Mouse (Mus musculus) liver, postnatal 0 days (tissue): ENCODE results near the gene Uhrf1. TPM values are rescaled to one million over a fixed set of nuclear protein-coding genes. Genes with fewer than 3 reads are reported as not detected.
A peak's percentile ranks its signal among the peaks of the same experiment; 100 is the strongest.

Experiments used
- ATAC-seq: fragments of 200-750 bp; cut with Nextera tagmentation; 2 replicates; pipeline ENCODE4 v1.8.0; 2017; ENCODE audit warnings: mild to moderate bottlenecking, moderate library complexity
- DNase-seq: peaks from one replicate; pipeline ENCODE4 v3.0.0-alpha.2; 2016
- H3K27ac ChIP-seq: fragments of 300-500 bp; sonication (generic); 2 replicates; pipeline ENCODE4 v1.5.1; 2014; ENCODE audit warnings: antibody characterized with exemption, moderate library complexity, mild to moderate bottlenecking, low read depth
- H3K27me3 ChIP-seq: fragments of 300-500 bp; sonication (generic); 2 replicates; pipeline ENCODE4 v1.6.1; 2014; ENCODE audit warnings: low read length, control low read depth, mixed read lengths; ENCODE audit not compliant: insufficient read depth
- H3K36me3 ChIP-seq: fragments of 300-500 bp; sonication (generic); replicated peaks from 2 replicates; pipeline ENCODE4 v1.6.1; 2014; ENCODE audit warnings: mild to moderate bottlenecking, control low read depth, low read length, moderate library complexity, mixed read lengths; ENCODE audit not compliant: insufficient read depth
- H3K4me1 ChIP-seq: fragments of 300-500 bp; sonication (generic); 2 replicates; pipeline ENCODE4 v1.6.1; 2014; ENCODE audit warnings: antibody characterized with exemption, mild to moderate bottlenecking, control low read depth; ENCODE audit not compliant: insufficient read depth
- H3K4me2 ChIP-seq: fragments of 300-500 bp; sonication (generic); 2 replicates; pipeline ENCODE4 v1.6.1; 2014; ENCODE audit warnings: low read depth, mild to moderate bottlenecking, low read length, moderate library complexity, mixed read lengths
- H3K4me3 ChIP-seq: fragments of 300-500 bp; sonication (generic); 2 replicates; pipeline ENCODE4 v1.5.1; 2014; ENCODE audit warnings: low read depth, low read length
- H3K9ac ChIP-seq: fragments of 300-500 bp; sonication (generic); replicated peaks from 2 replicates; pipeline ENCODE4 v1.6.1; 2014; ENCODE audit warnings: mild to moderate bottlenecking, moderate library complexity
- H3K9me3 ChIP-seq: fragments of 300-500 bp; sonication (generic); 2 replicates; pipeline ENCODE4 v1.6.1; 2016; ENCODE audit warnings: mild to moderate bottlenecking, control low read depth, low read length, mixed read lengths
- CTCF ChIP-seq: sonication (generic); IDR thresholded peaks from 2 replicates; pipeline ENCODE4 v1.5.1; 2016; ENCODE audit warnings: antibody characterized with exemption, low read depth
- EP300 ChIP-seq: IDR thresholded peaks from 2 replicates; pipeline ENCODE4 v1.6.1; 2016; ENCODE audit warnings: antibody characterized with exemption, low read depth, mild to moderate bottlenecking
- WGBS: fragments of 180-500 bp; shearing (Covaris S2); extraction: QIAGEN DNeasy Blood & Tissue Kit; methylation state at CpG from one replicate; pipeline ENCODE4 v1.1.7; 2014; ENCODE audit not compliant: insufficient replicate concordance; 5-methylcytosine and 5-hydroxymethylcytosine counted together
- polyA plus RNA-seq: library from polyadenylated mRNA; unstranded; fragments of >200 nt; fragmentation: Nextera tagmentation; extraction: Ambion mirVana; gene quantifications from 2 replicates; pipeline ENCODE4 v1.2.1, GENCODE M21; 2015

Uhrf1 gene
- polyA plus RNA-seq, 1 experiment from 2014 or later, result 43.5 TPM

DNA sequence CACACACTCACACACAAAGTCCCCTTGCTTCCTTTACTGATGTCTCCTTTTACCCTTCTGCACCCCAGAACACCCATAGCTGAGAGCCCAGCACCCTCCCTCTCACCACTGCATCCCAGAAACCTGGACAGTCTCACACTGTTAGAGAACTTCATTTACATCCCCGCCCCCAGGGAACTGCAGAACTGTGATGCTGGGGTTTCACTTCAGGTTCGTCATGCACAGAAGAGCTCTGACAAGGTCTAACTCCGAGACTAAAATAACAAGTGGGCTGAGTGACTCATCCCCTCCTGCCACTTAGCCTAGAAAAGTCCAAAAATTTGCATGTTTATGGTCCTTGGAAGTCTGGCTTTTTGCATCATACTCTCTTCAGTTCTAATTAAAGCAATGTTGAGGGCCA is 36.9 kb upstream of the Uhrf1 start:
- H3K4me2 ChIP-seq, result no peak overlapping the region
- peaks cover 24% of the 10 kb centered on the region for H3K36me3 ChIP-seq
- no peak overlapping the region for H3K9ac ChIP-seq
- no peak overlapping the region for H3K27ac ChIP-seq
- H3K27me3 ChIP-seq, result no peaks in the 10 kb centered on the region
- WGBS, result 51% methylated on average over 3 of the region's 3 CpGs
- ATAC-seq (0 out of 2 replicates have a peak, but pooled peaks have one; percentile 9), DNase-seq (no peak)
- H3K4me1 ChIP-seq, result peaks cover 17% of the 10 kb centered on the region
- no peak for TF ChIP-seq CTCF
- no peak for TF ChIP-seq EP300
- no peak overlapping the region for H3K4me3 ChIP-seq
- H3K9me3 ChIP-seq, result no peaks in the 10 kb centered on the region

DNA sequence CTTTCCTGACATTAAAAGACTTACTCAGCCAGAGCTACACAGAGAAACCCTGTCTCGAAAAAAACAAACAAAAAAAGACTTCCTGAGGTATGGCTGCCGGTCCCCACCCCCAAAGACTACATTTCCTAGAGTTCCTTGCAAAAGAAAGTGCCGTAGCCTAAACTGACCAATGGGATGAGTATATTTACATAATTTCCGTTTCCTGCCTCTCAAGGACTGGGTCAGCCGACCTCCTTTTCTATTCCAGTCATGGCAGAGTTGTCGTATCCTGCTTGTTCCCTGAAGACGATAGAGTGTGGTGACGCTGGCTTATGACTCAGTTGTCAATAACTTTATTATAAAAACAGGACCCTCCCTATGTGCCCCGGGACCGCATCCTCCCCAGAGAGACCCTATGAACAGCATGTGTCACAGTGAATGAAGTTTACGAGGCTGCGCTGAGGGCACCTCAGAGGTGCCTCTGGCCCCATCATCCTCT is 33.9 kb upstream of the Uhrf1 start:
- H3K9ac ChIP-seq, result peak overlapping the region; percentile 57
- peaks cover 33% of the 10 kb centered on the region for H3K4me1 ChIP-seq
- H3K4me2 ChIP-seq, result peak overlapping the region; percentile 71
- peak overlapping the region; percentile 39 for H3K4me3 ChIP-seq
- H3K27ac ChIP-seq, result peak overlapping the region; percentile 77
- DNase-seq (peak; percentile 56), ATAC-seq (peak; percentile 74)
- H3K36me3 ChIP-seq, result peaks cover 24% of the 10 kb centered on the region
- no peaks in the 10 kb centered on the region for H3K9me3 ChIP-seq
- 15% methylated on average over 12 of the region's 12 CpGs for WGBS
- TF ChIP-seq EP300 (no peak), CTCF (no peak)
- H3K27me3 ChIP-seq, result no peaks in the 10 kb centered on the region

DNA sequence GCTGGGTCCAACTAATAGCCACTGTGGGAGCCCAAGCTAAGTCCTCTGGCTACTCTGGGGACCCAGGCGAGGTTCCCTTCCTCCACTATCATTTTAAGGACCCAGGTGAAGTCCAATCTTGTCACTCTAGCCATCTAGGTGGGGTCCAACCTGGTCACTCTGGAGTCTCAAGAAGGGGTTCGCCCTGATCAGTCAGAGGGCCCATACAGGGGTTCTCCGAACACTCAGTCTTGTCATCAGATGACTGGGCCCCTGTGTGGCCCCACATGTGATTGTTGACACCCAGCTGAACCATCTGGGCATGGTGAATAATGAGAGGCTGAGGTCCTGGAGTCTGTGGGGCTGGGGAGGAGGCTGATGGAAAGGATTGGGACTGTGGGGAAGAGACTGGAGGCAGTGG is 33.4 kb upstream of the Uhrf1 start:
- Histone ChIP-seq H3K27me3 (no peaks in the 10 kb centered on the region), H3K4me2 (peak overlapping the region; percentile 71), H3K36me3 (peaks cover 24% of the 10 kb centered on the region), H3K9me3 (no peaks in the 10 kb centered on the region), H3K9ac (peak overlapping the region; percentile 57; the same call in 1 of the 2 replicates), H3K4me3 (peak overlapping the region; percentile 39), H3K27ac (peak overlapping the region; percentile 77), H3K4me1 (peaks cover 30% of the 10 kb centered on the region)
- WGBS, result 65% methylated on average over 3 of the region's 3 CpGs
- ATAC-seq (no peak), DNase-seq (no peak)
- no peak for TF ChIP-seq EP300
- no peak for TF ChIP-seq CTCF

DNA sequence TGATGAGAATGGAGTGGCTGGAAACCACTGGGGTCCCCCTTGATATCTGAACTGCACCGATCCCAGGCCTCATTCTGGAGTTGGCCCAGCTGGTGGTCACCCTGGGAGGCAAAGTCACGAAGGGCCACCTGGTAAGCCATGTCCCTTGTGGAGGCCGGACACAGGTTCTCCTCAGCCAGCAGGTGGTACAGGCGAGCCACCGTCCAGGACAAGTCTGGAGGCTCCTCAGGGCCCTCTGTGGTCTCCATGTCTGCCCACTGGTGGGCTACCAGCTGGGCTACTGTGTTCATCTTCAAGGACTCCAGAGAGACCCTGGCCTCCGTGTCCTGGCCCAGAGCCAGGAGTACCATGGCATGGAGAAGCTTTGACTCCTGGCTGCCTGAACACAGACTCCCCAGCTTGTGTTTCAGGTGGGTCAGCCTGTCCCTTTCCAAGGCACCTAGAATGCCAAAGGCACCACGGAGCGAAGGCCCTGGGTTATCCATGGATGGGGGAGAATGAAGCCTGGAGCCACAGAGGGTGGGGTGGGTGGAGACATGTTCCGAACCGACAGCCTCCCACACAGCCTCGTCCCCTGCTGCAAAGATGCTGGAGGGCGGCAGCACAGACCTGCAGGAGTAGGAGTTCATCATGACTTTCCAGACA is 31.4 kb upstream of the Uhrf1 start:
- H3K9me3 ChIP-seq, result no peaks in the 10 kb centered on the region
- no peak overlapping the region for H3K4me2 ChIP-seq
- H3K9ac ChIP-seq, result no peak overlapping the region
- DNase-seq (no peak), ATAC-seq (no peak)
- no peak overlapping the region for H3K4me3 ChIP-seq
- peaks cover 23% of the 10 kb centered on the region for H3K4me1 ChIP-seq
- no peak overlapping the region for H3K27ac ChIP-seq
- no peaks in the 10 kb centered on the region for H3K27me3 ChIP-seq
- TF ChIP-seq EP300 (no peak), CTCF (no peak)
- WGBS, result 83% methylated on average over 12 of the region's 12 CpGs
- peaks cover 24% of the 10 kb centered on the region for H3K36me3 ChIP-seq

DNA sequence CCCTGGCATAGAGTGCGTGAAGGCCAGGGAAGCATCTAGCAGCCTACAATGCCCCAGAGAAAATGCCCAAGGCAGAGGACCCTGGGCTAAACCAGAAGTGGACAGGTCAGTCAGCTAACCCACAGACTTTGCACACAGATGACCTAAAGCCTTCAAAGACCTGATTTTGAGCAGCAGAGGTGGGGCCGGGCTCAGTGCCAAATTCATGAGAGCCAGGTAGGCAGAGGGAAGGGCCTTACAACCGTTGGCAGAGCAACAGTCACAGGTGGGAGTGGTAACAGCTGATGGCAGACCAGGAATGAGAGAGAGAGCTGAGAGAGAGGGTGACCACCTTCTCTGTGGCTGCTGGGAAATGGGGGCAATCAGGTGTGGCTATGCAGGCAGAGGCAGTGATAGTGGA is 30.5 kb upstream of the Uhrf1 start:
- Histone ChIP-seq H3K9ac (peak overlapping the region; percentile 30), H3K27me3 (no peaks in the 10 kb centered on the region), H3K27ac (peak overlapping the region; percentile 66; the same call in 1 of the 2 replicates), H3K36me3 (peaks cover 24% of the 10 kb centered on the region), H3K4me2 (no peak overlapping the region), H3K4me1 (peaks cover 28% of the 10 kb centered on the region), H3K4me3 (no peak overlapping the region), H3K9me3 (no peaks in the 10 kb centered on the region)
- ATAC-seq, result peak; percentile 5; the same call in 1 of the 2 replicates
- peak; percentile 75 for DNase-seq
- WGBS, result 67% methylated on average over 3 of the region's 3 CpGs
- TF ChIP-seq CTCF (no peak), EP300 (no peak)

DNA sequence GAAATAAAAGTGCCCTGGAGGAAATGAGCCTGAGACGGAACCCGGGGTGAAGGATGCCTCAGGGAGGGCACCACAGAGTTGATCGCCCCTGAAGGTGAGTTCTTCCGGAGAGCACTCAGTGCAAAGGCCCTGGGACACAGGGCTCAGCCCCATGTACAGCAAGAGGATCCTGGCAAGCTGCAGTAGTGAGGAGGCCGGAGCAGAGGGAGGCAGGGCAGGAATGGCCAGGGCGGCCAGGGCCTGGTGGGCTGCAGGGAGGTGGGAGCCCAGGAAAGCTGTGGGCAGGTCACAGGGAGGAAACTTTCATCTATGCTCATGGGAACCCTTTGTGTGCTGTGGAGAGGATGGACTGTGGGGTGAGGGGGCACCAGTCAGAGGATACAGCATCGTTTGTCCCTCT is 29.6 kb upstream of the Uhrf1 start:
- WGBS, result 83% methylated on average over 7 of the region's 7 CpGs
- ATAC-seq (no peak), DNase-seq (no peak)
- Histone ChIP-seq H3K27me3 (no peaks in the 10 kb centered on the region), H3K9me3 (no peaks in the 10 kb centered on the region), H3K9ac (peak overlapping the region; percentile 30), H3K27ac (peak overlapping the region; percentile 16), H3K4me2 (no peak overlapping the region), H3K4me1 (peaks cover 35% of the 10 kb centered on the region), H3K36me3 (peaks cover 28% of the 10 kb centered on the region), H3K4me3 (no peak overlapping the region)
- no peak for TF ChIP-seq CTCF
- TF ChIP-seq EP300, result no peak
